Mouse (Mus musculus): ENCODE results near the gene Mxra8.

GRCm38 (mm10) chr4:155854991-155855390 is 15.5 kb downstream of the Mxra8 start:
- TF ChIP-seq EP300 (optimal IDR thresholded peaks at IDR 0.05) (no peak), CTCF (IDR thresholded peaks at IDR 0.05; ENCODE audit: low read depth) (no peak)

Measured in stomach, postnatal 0 days (tissue).